Mouse (Mus musculus) cerebellum, postnatal 4 days (tissue): ENCODE results near the gene Dact2.
A peak's percentile ranks its signal among the peaks of the same experiment; 100 is the strongest.

Source experiments
- DNase-seq, 2 experiments: peaks; one replicate each; pipeline ENCODE4 v3.0.0; 2022; ENCODE audit warnings: low spot score in 2 of 2, mixed read lengths in 1 of 2

Dact2 gene

DNA sequence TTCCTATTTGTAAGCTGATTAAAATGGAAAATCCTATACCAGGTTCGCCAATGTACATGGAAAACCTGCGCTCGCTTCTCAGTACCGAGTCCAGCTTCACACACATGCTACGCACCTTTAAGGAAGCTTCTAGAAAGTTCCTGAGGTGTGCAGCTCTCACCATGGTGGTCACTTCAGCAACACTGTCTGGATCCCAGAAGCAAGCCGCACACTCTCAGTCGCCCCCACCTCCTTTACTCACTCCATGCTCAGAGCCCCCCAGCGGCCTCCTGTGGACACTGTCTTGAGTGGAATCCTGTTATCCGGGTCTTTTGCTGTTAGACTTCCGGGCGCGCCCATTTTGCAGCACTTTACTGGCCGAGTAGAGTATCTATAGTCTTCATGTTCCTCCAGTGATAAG lies at the start of gene Dact2:
Dact2 (minus strand) TSS at position 244 of the 400 bp plus-strand sequence.
- DNase-seq: no peak

- DNase-seq: no peak
Measured at GRCm38 (mm10) chr17:14252456-14252855, 48.4 kb upstream of the Dact2 start.

- DNase-seq: no peak
Measured at GRCm38 (mm10) chr17:14250401-14250800, 46.3 kb upstream of the Dact2 start.

DNA sequence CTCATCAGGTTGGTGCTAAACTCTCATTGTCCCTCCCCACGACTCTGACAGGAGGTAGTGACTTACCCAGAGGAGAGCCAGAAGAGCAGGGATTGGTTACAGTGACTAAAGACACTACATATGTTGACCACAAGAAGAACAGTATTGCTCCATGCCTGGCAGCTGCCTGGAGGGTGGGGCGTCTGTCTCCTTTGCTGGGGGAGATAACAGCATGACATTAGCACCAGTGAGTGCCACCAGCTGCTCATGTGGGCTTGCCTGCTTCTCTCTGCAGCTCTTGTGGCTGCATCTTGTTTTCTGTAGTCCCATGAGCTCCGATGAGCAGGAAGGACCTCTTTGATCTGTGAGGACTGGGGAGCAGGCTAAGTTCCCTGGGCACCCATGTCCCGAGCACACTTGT lies 45.5 kb upstream of the Dact2 start:
- no peak for DNase-seq

- DNase-seq: no peak
Measured at GRCm38 (mm10) chr17:14247931-14248330, 43.8 kb upstream of the Dact2 start.

GRCm38 (mm10) chr17:14246266-14246665 lies 42.2 kb upstream of the Dact2 start:
- DNase-seq: no peak

- peak in 1 of 2 experiments; percentile 79 for DNase-seq
Measured at GRCm38 (mm10) chr17:14244195-14244965, 40.3 kb upstream of the Dact2 start.

- no peak for DNase-seq
Measured at GRCm38 (mm10) chr17:14242634-14243033, 38.5 kb upstream of the Dact2 start.

GRCm38 (mm10) chr17:14239960-14240359 lies 35.9 kb upstream of the Dact2 start:
- no peak for DNase-seq

- no peak for DNase-seq
Measured at GRCm38 (mm10) chr17:14237134-14237533, 33.0 kb upstream of the Dact2 start.

- no peak for DNase-seq
Measured at GRCm38 (mm10) chr17:14234774-14235389, 30.8 kb upstream of the Dact2 start.

DNA sequence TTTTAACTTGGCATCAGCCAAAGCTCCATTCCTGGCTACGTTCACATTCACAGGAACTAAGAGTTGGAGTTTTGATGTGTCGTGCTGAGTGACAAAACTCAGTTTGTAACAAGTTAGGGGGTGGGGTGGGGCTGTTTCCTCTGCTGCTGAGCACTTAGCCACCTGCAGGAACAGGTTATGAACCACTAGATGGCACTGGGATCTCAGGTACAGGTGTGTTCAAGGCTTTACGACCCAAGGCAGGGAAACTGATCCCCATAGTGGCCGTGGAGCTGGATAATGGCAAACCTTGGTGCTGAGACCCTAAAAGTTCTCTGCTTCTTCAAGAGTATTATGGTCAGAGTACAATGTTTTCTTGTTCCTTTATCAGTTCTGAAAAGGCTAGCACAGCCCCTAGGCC lies 29.6 kb upstream of the Dact2 start:
- DNase-seq: no peak

- peak; percentile 67 to 86 for DNase-seq
Measured at GRCm38 (mm10) chr17:14232629-14233028, 28.5 kb upstream of the Dact2 start.

DNA sequence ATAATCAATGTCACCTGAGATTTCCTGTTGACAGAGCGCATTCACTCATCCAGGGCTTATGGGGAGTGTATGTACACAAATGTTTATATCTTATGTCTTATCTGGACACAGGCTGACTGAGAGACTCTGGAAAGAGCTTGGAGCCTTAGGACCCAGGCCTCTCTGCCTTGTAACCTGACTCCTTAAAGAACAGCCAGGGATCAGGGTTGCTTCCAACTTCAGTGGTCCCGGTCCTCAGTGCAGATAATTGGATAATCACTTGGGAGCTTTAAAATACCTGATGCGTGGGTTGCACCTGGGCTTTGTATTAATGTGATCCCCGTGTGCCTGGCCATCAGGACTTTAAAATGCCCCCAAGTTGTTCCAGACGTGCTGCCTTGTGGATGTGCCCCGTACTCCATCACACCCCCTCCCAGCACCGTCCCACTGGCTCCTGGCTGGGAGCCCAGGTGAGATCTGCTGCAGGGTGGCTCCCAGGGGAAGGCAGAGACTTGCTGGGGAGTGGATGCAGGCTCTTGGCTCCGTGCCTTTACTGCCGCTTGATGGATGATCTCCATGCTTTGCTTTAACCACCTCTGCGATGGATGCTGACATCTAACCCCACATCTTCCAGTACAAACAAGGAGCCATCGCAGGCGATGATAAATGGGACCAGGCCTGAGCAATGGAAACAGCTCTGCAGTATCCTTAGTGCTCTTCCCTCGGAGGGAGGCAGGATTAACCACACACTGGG lies 26.8 kb upstream of the Dact2 start:
- no peak for DNase-seq

DNA sequence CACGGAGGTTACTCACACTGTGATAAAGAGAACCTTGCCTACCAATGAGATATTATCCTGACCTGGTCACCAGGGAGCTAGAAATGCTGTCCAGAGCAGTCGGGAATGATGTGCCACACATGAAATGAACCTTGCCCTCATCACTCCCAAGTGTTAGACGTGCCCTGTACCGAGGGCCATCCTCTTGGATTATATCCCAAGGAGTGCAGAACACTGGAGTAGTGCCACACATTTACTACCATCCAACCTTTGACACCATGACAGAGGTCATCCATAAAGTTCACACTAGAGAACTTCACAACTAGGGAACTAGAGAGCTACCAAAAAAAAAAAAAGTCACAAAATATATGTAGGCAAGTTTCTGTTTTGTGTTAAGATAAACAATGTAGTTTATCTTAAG lies 24.3 kb upstream of the Dact2 start:
- DNase-seq: no peak

- no peak for DNase-seq
Measured at GRCm38 (mm10) chr17:14227601-14228000, 23.5 kb upstream of the Dact2 start.

DNA sequence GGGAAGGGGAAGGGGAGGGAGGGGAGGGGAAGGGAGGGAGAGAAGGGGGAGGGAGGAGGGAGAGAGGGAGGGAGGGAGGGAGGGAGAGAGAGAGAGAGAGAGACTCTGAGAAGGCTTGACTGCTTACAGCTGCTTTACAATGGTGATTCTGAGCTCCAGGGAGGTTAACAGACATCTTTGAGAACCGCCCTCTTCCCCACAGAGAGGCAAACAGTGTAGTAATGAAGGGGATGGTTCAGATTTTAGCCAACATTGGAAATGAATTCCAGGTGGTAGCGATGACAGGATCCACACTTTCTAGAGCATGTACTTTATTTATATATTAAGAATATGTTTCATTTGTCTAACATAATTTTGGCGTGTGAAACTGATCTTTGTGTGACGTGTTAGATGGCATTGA lies 22.7 kb upstream of the Dact2 start:
- no peak for DNase-seq

DNA sequence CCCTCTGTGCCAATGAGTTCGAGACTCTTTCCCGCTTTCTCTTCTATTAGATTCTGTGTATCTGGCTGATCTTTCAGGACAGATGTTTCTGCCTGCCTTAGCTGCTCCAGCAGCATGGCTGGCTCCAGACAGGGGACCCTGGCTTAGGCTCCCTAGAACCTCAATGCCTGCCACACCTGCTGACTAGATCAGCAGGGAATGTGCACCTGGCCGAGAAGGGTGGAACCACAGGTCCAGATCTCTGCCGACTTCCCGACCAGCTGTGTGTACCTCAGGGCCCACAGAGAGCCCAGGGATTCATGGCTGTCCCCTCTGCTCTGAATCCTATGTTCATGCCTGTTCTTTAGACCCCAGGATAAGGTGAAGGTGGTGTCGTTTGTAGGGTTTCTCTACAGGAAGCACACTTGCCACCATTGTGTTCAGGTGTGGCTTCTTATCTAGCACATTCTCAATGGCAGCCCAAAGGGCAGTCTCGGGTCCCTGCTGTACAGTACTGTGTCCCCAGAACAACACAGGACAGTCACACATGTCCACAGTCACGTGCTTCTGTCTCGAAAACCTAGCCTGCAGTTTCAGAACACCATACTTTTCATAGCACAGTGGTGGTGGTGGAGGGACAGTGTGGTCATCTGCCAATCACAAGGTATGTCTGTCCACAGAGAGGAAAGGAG lies 22.0 kb upstream of the Dact2 start:
- DNase-seq: no peak

GRCm38 (mm10) chr17:14221893-14222615 lies 17.9 kb upstream of the Dact2 start:
- peak in 1 of 2 experiments; percentile 23 for DNase-seq

- DNase-seq: peak; percentile 48 to 75
Measured at GRCm38 (mm10) chr17:14220606-14221202, 16.6 kb upstream of the Dact2 start.

GRCm38 (mm10) chr17:14213976-14214529 lies 9.9 kb upstream of the Dact2 start:
- no peak for DNase-seq
